Mouse (Mus musculus) kidney, adult 11 months (tissue): Measurements from ENCODE around the gene Clk2.
A peak's percentile ranks its signal among the peaks of the same experiment; 100 is the strongest.

Experiments
- DNase-seq: peaks from one replicate; pipeline ENCODE4 v3.0.0; 2022

Gene Clk2

GRCm38 (mm10) chr3:89226361-89226760 lies 61.8 kb downstream of the Clk2 start:
- peak; percentile 54 for DNase-seq
